Mouse (Mus musculus): ENCODE measurements around the gene Ubr1. TPM values are rescaled to one million over a fixed set of nuclear protein-coding genes. Genes with fewer than 3 reads are reported as not detected.

Gene Ubr1
- polyA plus RNA-seq, 1 experiment, result 16.4 TPM

- Histone ChIP-seq H3K4me3 (ENCODE audit: control insufficient read depth, low read depth, low read length) (no peak overlapping the region), H3K36me3 (ENCODE audit: control insufficient read depth, insufficient read depth, low read length) (no peaks in the 10 kb centered on the region), H3K4me1 (ENCODE audit: control insufficient read depth, insufficient read depth, low read length) (no peaks in the 10 kb centered on the region), H3K27ac (ENCODE audit: control insufficient read depth, insufficient read depth, low read depth, low read length) (no peak overlapping the region), H3K27me3 (ENCODE audit: control insufficient read depth, insufficient read depth, low read length) (no peaks in the 10 kb centered on the region)
- no peak for TF ChIP-seq CTCF (IDR thresholded peaks at IDR 0.05; ENCODE audit: control insufficient read depth, insufficient read depth, insufficient replicate concordance, low read depth, low read length)
- no peak for TF ChIP-seq POLR2A (IDR thresholded peaks at IDR 0.05; ENCODE audit: control insufficient read depth, low read depth, low read length)
These were observed 129.3 kb downstream of the Ubr1 start for GRCm38 (mm10) chr2:120841211-120841610.

GRCm38 (mm10) chr2:120835167-120835566 is 135.3 kb downstream of the Ubr1 start:
- H3K27ac ChIP-seq (ENCODE audit: control insufficient read depth, insufficient read depth, low read depth, low read length), result no peak overlapping the region
- H3K36me3 ChIP-seq (ENCODE audit: control insufficient read depth, insufficient read depth, low read length), result no peaks in the 10 kb centered on the region
- no peak for TF ChIP-seq CTCF (IDR thresholded peaks at IDR 0.05; ENCODE audit: control insufficient read depth, insufficient read depth, insufficient replicate concordance, low read depth, low read length)
- TF ChIP-seq POLR2A (IDR thresholded peaks at IDR 0.05; ENCODE audit: control insufficient read depth, low read depth, low read length), result no peak
- H3K27me3 ChIP-seq (ENCODE audit: control insufficient read depth, insufficient read depth, low read length), result no peaks in the 10 kb centered on the region
- no peaks in the 10 kb centered on the region for H3K4me1 ChIP-seq (ENCODE audit: control insufficient read depth, insufficient read depth, low read length)
- no peak overlapping the region for H3K4me3 ChIP-seq (ENCODE audit: control insufficient read depth, low read depth, low read length)

DNA sequence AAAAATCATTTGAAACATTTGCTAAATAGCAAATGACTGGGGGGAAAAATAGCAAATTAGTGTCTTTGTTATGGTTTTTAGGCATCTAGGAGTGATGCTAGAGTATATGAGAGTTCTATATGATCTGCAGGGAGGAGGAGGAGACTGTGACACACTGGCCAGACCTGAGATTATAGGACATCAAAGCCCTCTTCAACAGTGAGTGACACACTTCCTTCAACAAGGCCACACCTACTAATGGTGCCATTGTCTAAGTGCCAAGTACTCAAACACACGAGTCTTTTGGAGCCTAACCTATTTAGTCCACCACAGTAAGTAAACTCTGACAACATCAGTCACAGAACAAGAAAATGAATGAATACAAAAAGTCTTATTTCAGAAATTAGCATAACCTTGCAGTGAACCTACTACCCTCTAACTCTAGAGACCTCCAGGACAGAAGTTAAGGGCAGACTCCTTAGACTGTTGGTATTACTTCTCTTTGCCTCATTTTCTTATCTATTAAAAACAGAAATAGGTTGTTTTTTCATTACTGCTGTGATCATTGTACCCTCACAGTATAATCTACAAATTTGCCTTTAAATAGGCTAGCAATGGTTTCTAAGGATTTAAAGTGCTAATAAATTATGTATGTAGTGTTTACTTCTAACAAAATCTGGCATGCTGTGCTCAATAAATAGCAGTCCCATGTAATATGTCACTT is 143.4 kb downstream of the Ubr1 start:
- no peaks in the 10 kb centered on the region for H3K27me3 ChIP-seq (ENCODE audit: control insufficient read depth, insufficient read depth, low read length)
- TF ChIP-seq POLR2A (IDR thresholded peaks at IDR 0.05; ENCODE audit: control insufficient read depth, low read depth, low read length) (no peak), CTCF (IDR thresholded peaks at IDR 0.05; ENCODE audit: control insufficient read depth, insufficient read depth, insufficient replicate concordance, low read depth, low read length) (no peak)

More for the DNA sequence above, 143.4 kb downstream of the Ubr1 start:
- Histone ChIP-seq H3K4me1 (ENCODE audit: control insufficient read depth, insufficient read depth, low read length) (no peaks in the 10 kb centered on the region), H3K36me3 (ENCODE audit: control insufficient read depth, insufficient read depth, low read length) (no peaks in the 10 kb centered on the region; the same call in 1 of the 2 replicates), H3K4me3 (ENCODE audit: control insufficient read depth, low read depth, low read length) (no peak overlapping the region), H3K27ac (ENCODE audit: control insufficient read depth, insufficient read depth, low read depth, low read length) (no peak overlapping the region)

Other genes with a start within 250 kb of the Ubr1 start
- gene Cdan1, start 120.6 kb downstream of the Ubr1 start, polyA plus RNA-seq (2012; rRNA removed), result 44.9 and 51.4 TPM in 2 replicates
- gene Ttbk2, start 120.1 kb downstream of the Ubr1 start, polyA plus RNA-seq (2012; rRNA removed), result 81.2 and 82.3 TPM in 2 replicates
- 2.2 and 3.6 TPM in 2 replicates for gene Tmem62, start 6.3 kb upstream of the Ubr1 start, polyA plus RNA-seq (2012; rRNA removed)
- 11.0 and 11.7 TPM in 2 replicates for gene Ccndbp1, start 37.7 kb upstream of the Ubr1 start, polyA plus RNA-seq (2012; rRNA removed)
- not detected in 2 replicates for gene Epb42, start 66.4 kb upstream of the Ubr1 start, polyA plus RNA-seq (2012; rRNA removed)
- gene Tgm5, start 115.1 kb upstream of the Ubr1 start, polyA plus RNA-seq (2012; rRNA removed), result not detected in 2 replicates
- 0.41 and 0.65 TPM in 2 replicates for gene Tgm7, start 139.1 kb upstream of the Ubr1 start, polyA plus RNA-seq (2012; rRNA removed)
- gene Adal, start 169.7 kb upstream of the Ubr1 start, polyA plus RNA-seq (2012; rRNA removed), result 4.4 and 6.1 TPM in 2 replicates
- gene Lcmt2, start 169.9 kb upstream of the Ubr1 start, polyA plus RNA-seq (2012; rRNA removed), result 1.6 and 1.9 TPM in 2 replicates
- 36.3 and 37.0 TPM in 2 replicates for gene Tubgcp4, start 199.9 kb upstream of the Ubr1 start, polyA plus RNA-seq (2012; rRNA removed)
- gene Zscan29, start 200.4 kb upstream of the Ubr1 start, polyA plus RNA-seq (2012; rRNA removed), result 2.4 and 2.8 TPM in 2 replicates